Mouse (Mus musculus) MEL (cell line): Measurements from ENCODE around the gene Ints11. TPM values are rescaled to one million over a fixed set of nuclear protein-coding genes. Genes with fewer than 3 reads are reported as not detected.
A peak's percentile ranks its signal among the peaks of the same experiment; 100 is the strongest.

Experiments used
- DNase-seq: peaks from one replicate; pipeline ENCODE4 v3.0.0; 2011; ENCODE audit warnings: low read depth, low spot score
- H3K27ac ChIP-seq: 2 replicates; pipeline ENCODE4 v1.5.1; 2012; ENCODE audit warnings: low read depth, mild to moderate bottlenecking, control low read depth, low read length, moderate library complexity; ENCODE audit not compliant: control insufficient read depth
- H3K27me3 ChIP-seq, 2 experiments: fragments of 150-350 bp in 1 of 2; sonication (generic) in 1 of 2; 2 replicates each; pipeline ENCODE4 v1.6.1; 2012; ENCODE audit warnings: low read length in 2 of 2, mild to moderate bottlenecking in 2 of 2, improper control_type of control experiment in 1 of 2, moderate library complexity in 1 of 2; ENCODE audit not compliant: insufficient read depth in 2 of 2, control insufficient read depth in 1 of 2
- H3K36me3 ChIP-seq, 2 experiments: 2 replicates each; pipeline ENCODE4 v1.6.1; 2012 to 2014; ENCODE audit warnings: low read length in 2 of 2, improper control_type of control experiment in 1 of 2, inconsistent platforms in 1 of 2, mild to moderate bottlenecking in 1 of 2; ENCODE audit not compliant: insufficient read depth in 2 of 2, control insufficient read depth in 1 of 2
- H3K4me1 ChIP-seq, 2 experiments: fragments of 150-350 bp in 1 of 2; sonication (generic) in 1 of 2; 2 replicates each; pipeline ENCODE4 v1.6.1; 2012; ENCODE audit warnings: low read length in 2 of 2, improper control_type of control experiment in 1 of 2, mild to moderate bottlenecking in 1 of 2; ENCODE audit not compliant: insufficient read depth in 2 of 2, control insufficient read depth in 1 of 2
- H3K4me3 ChIP-seq, 2 experiments: fragments of 150-350 bp in 1 of 2; sonication (generic) in 1 of 2; 2 replicates each; pipeline ENCODE4 v1.5.1; 2012; ENCODE audit warnings: low read depth in 2 of 2, low read length in 2 of 2, mild to moderate bottlenecking in 2 of 2, moderate library complexity in 2 of 2, control low read depth in 1 of 2, improper control_type of control experiment in 1 of 2; ENCODE audit not compliant: control insufficient read depth in 1 of 2, insufficient read depth in 1 of 2
- H3K79me2 ChIP-seq: 2 replicates; pipeline ENCODE4 v1.6.1; 2012; ENCODE audit warnings: mild to moderate bottlenecking, low read length, moderate library complexity; ENCODE audit not compliant: control insufficient read depth, poor library complexity, insufficient read depth
- H3K9ac ChIP-seq: 2 replicates; pipeline ENCODE4 v1.6.1; 2012; ENCODE audit warnings: low read depth, mild to moderate bottlenecking, control low read depth, low read length, moderate library complexity; ENCODE audit not compliant: control insufficient read depth, poor library complexity, severe bottlenecking
- H3K9me3 ChIP-seq: fragments of 150-350 bp; sonication (generic); replicated peaks from 2 replicates; pipeline ENCODE4 v1.6.1; 2012; ENCODE audit warnings: mild to moderate bottlenecking, low read length, improper control_type of control experiment, moderate library complexity; ENCODE audit not compliant: insufficient read depth
- BHLHE40 ChIP-seq: IDR thresholded peaks from 2 replicates; pipeline ENCODE4 v1.6.1; 2012; ENCODE audit warnings: low read depth, mild to moderate bottlenecking, inconsistent platforms, low read length, improper control_type of control experiment, borderline replicate concordance
- CHD1 ChIP-seq: IDR thresholded peaks from 2 replicates; pipeline ENCODE4 v1.6.1; 2012; ENCODE audit warnings: low read depth, mild to moderate bottlenecking, inconsistent platforms, low read length, improper control_type of control experiment
- CHD2 ChIP-seq: IDR thresholded peaks from 2 replicates; pipeline ENCODE4 v1.6.1; 2011; ENCODE audit warnings: low read length, improper control_type of control experiment
- CTCF ChIP-seq, 3 experiments: IDR thresholded peaks in 2 of 3; conservative IDR thresholded peaks in 1 of 3; 2 replicates each; pipeline ENCODE4 v1.5.1; 2011 to 2012; ENCODE audit warnings: low read length in 3 of 3, low read depth in 2 of 3, mild to moderate bottlenecking in 2 of 3, improper control_type of control experiment in 1 of 3, inconsistent platforms in 1 of 3, mixed read lengths in 1 of 3, moderate library complexity in 1 of 3; ENCODE audit not compliant: control insufficient read depth in 1 of 3, insufficient read depth in 1 of 3, poor library complexity in 1 of 3, severe bottlenecking in 1 of 3
- E2F4 ChIP-seq: IDR thresholded peaks from 2 replicates; pipeline ENCODE4 v1.6.1; 2011; ENCODE audit warnings: low read depth, low read length, improper control_type of control experiment, borderline replicate concordance
- ELF1 ChIP-seq: IDR thresholded peaks from 2 replicates; pipeline ENCODE4 v1.6.1; 2014; ENCODE audit warnings: low read depth, mild to moderate bottlenecking, inconsistent platforms, low read length, improper control_type of control experiment, moderate library complexity
- EP300 ChIP-seq, 2 experiments: IDR thresholded peaks; 2 replicates each; pipeline ENCODE4 v1.6.1; 2011; ENCODE audit warnings: improper control_type of control experiment in 2 of 2, low read length in 2 of 2, low read depth in 1 of 2, mild to moderate bottlenecking in 1 of 2
- GABPA ChIP-seq: IDR thresholded peaks from 2 replicates; pipeline ENCODE4 v1.6.1; 2012; ENCODE audit warnings: low read depth, mild to moderate bottlenecking, inconsistent platforms, low read length, improper control_type of control experiment, moderate library complexity
- GATA1 ChIP-seq: IDR thresholded peaks from 2 replicates; pipeline ENCODE4 v1.6.1; 2011; ENCODE audit warnings: low read depth, low read length, improper control_type of control experiment
- HCFC1 ChIP-seq: IDR thresholded peaks from 2 replicates; pipeline ENCODE4 v1.6.1; 2012; ENCODE audit warnings: low read depth, mild to moderate bottlenecking, inconsistent platforms, low read length, improper control_type of control experiment, moderate library complexity
- JUND ChIP-seq: IDR thresholded peaks from 2 replicates; pipeline ENCODE4 v1.6.1; 2011; ENCODE audit warnings: low read depth, mild to moderate bottlenecking, improper control_type of control experiment, low read length
- KAT2A ChIP-seq: conservative IDR thresholded peaks from 2 replicates; pipeline ENCODE4 v1.6.1; 2012; ENCODE audit warnings: low read depth, low read length, improper control_type of control experiment, inconsistent platforms
- MAFK ChIP-seq: IDR thresholded peaks from 2 replicates; pipeline ENCODE4 v1.6.1; 2011; ENCODE audit warnings: low read depth, mild to moderate bottlenecking, low read length, improper control_type of control experiment, borderline replicate concordance
- MAZ ChIP-seq: IDR thresholded peaks from 2 replicates; pipeline ENCODE4 v1.6.1; 2012; ENCODE audit warnings: low read depth, mild to moderate bottlenecking, inconsistent platforms, low read length, improper control_type of control experiment
- MEF2A ChIP-seq: IDR thresholded peaks from 2 replicates; pipeline ENCODE4 v1.6.1; 2014; ENCODE audit warnings: low read depth, mild to moderate bottlenecking, inconsistent platforms, low read length, improper control_type of control experiment; ENCODE audit not compliant: poor library complexity, insufficient replicate concordance, severe bottlenecking; ENCODE audit errors: extremely low read depth
- MXI1 ChIP-seq: IDR thresholded peaks from 2 replicates; pipeline ENCODE4 v1.6.1; 2011; ENCODE audit warnings: mild to moderate bottlenecking, low read depth, low read length, improper control_type of control experiment
- MYB ChIP-seq: IDR thresholded peaks from 2 replicates; pipeline ENCODE4 v1.6.1; 2011; ENCODE audit warnings: mild to moderate bottlenecking, low read depth, low read length, improper control_type of control experiment
- MYC ChIP-seq: IDR thresholded peaks from 2 replicates; pipeline ENCODE4 v1.6.1; 2011; ENCODE audit warnings: low read depth, mild to moderate bottlenecking, low read length, improper control_type of control experiment, moderate library complexity
- NELFE ChIP-seq: IDR thresholded peaks from 2 replicates; pipeline ENCODE4 v1.6.1; 2011; ENCODE audit warnings: low read depth, low read length, improper control_type of control experiment
- POLR2A ChIP-seq, 2 experiments: IDR thresholded peaks; 2 replicates each; pipeline ENCODE4 v1.6.1; 2011 to 2012; ENCODE audit warnings: low read length in 2 of 2, mild to moderate bottlenecking in 2 of 2, control low read depth in 1 of 2, improper control_type of control experiment in 1 of 2, low read depth in 1 of 2, moderate library complexity in 1 of 2; ENCODE audit not compliant: control insufficient read depth in 1 of 2, insufficient read depth in 1 of 2, poor library complexity in 1 of 2
- POLR2AphosphoS5 ChIP-seq: IDR thresholded peaks from 2 replicates; pipeline ENCODE4 v1.6.1; 2012; ENCODE audit warnings: low read depth, borderline replicate concordance, mild to moderate bottlenecking, inconsistent platforms, low read length, moderate library complexity, mixed read lengths
- RAD21 ChIP-seq: IDR thresholded peaks from 2 replicates; pipeline ENCODE4 v1.6.1; 2011; ENCODE audit warnings: mild to moderate bottlenecking, low read depth, low read length, improper control_type of control experiment
- RCOR1 ChIP-seq: IDR thresholded peaks from 2 replicates; pipeline ENCODE4 v1.6.1; 2012; ENCODE audit warnings: low read depth, mild to moderate bottlenecking, inconsistent platforms, low read length, improper control_type of control experiment
- SIN3A ChIP-seq: IDR thresholded peaks from 2 replicates; pipeline ENCODE4 v1.6.1; 2012; ENCODE audit warnings: low read length, improper control_type of control experiment, inconsistent platforms
- SMC3 ChIP-seq: IDR thresholded peaks from 2 replicates; pipeline ENCODE4 v1.6.1; 2011; ENCODE audit warnings: low read depth, low read length, improper control_type of control experiment
- TAL1 ChIP-seq: IDR thresholded peaks from 2 replicates; pipeline ENCODE4 v1.6.1; 2012; ENCODE audit warnings: mild to moderate bottlenecking, inconsistent platforms, low read length, moderate library complexity, mixed read lengths
- TBP ChIP-seq: IDR thresholded peaks from 2 replicates; pipeline ENCODE4 v1.8.0; 2011; ENCODE audit warnings: low read depth, low read length, improper control_type of control experiment
- TCF12 ChIP-seq: IDR thresholded peaks from 2 replicates; pipeline ENCODE4 v1.6.1; 2014; ENCODE audit warnings: low read depth, mild to moderate bottlenecking, inconsistent platforms, low read length, improper control_type of control experiment, moderate library complexity
- UBTF ChIP-seq: IDR thresholded peaks from 2 replicates; pipeline ENCODE4 v1.6.1; 2012; ENCODE audit warnings: low read depth, mild to moderate bottlenecking, inconsistent platforms, low read length, improper control_type of control experiment, moderate library complexity, borderline replicate concordance; ENCODE audit not compliant: insufficient read depth
- USF1 ChIP-seq: IDR thresholded peaks from 2 replicates; pipeline ENCODE4 v1.6.1; 2014; ENCODE audit warnings: low read depth, mild to moderate bottlenecking, inconsistent platforms, low read length, improper control_type of control experiment, moderate library complexity
- USF2 ChIP-seq, 2 experiments: IDR thresholded peaks; 2 replicates each; pipeline ENCODE4 v1.6.1; 2011 to 2012; ENCODE audit warnings: improper control_type of control experiment in 2 of 2, low read length in 2 of 2, borderline replicate concordance in 1 of 2, inconsistent platforms in 1 of 2, low read depth in 1 of 2, mild to moderate bottlenecking in 1 of 2; ENCODE audit not compliant: insufficient read depth in 1 of 2
- ZC3H11A ChIP-seq: IDR thresholded peaks from 2 replicates; pipeline ENCODE4 v1.6.1; 2012; ENCODE audit warnings: low read depth, mild to moderate bottlenecking, inconsistent platforms, low read length, improper control_type of control experiment
- ZKSCAN1 ChIP-seq: IDR thresholded peaks from 2 replicates; pipeline ENCODE4 v1.6.1; 2012; ENCODE audit warnings: low read depth, mild to moderate bottlenecking, inconsistent platforms, low read length, improper control_type of control experiment, moderate library complexity
- ZMIZ1 ChIP-seq: IDR thresholded peaks from 2 replicates; pipeline ENCODE4 v1.6.1; 2012; ENCODE audit warnings: low read depth, mild to moderate bottlenecking, inconsistent platforms, low read length, improper control_type of control experiment, moderate library complexity
- ZNF384 ChIP-seq: IDR thresholded peaks from 2 replicates; pipeline ENCODE4 v1.6.1; 2012; ENCODE audit warnings: low read depth, mild to moderate bottlenecking, inconsistent platforms, low read length, improper control_type of control experiment
- polyA plus RNA-seq, 2 experiments: library from polyadenylated mRNA; stranded (reverse) in 1 of 2; unstranded in 1 of 2; fragments of >175 nt in 1 of 2; fragments of >200 nt in 1 of 2; gene quantifications; 2 replicates each; pipeline versions ENCODE4 v1.2.1 to v1.2.4; 2012; ENCODE audit warnings: low replicate concordance in 2 of 2, low read depth in 1 of 2; ENCODE audit not compliant: insufficient read length in 2 of 2, insufficient read depth in 1 of 2, missing spikeins in 1 of 2
- total RNA-seq: library from RNA; depleted of rRNA; stranded (reverse); fragments of 300-350 nt; gene quantifications from 2 replicates; pipeline ENCODE4 v1.2.3, GENCODE M21; 2012

Gene Ints11
- total and polyA plus RNA-seq, 3 experiments = 78.9 to 96.8 TPM; not detected in 1

GRCm38 (mm10) chr4:155831205-155831766, 38.1 kb upstream of the Ints11 start, which contains the start of gene Aurkaip1:
Gene Aurkaip1 (plus strand): TSS chr4:155831272.
- Histone ChIP-seq H3K36me3 (peaks cover 0 to 7% of the 10 kb centered on the region in 2 experiments; a peak in 2 of 4 replicates), H3K79me2 (peaks cover 15% of the 10 kb centered on the region), H3K27ac (peak within 1 kb of the TSS; percentile 93), H3K4me3 (peak within 1 kb of the TSS; percentile 84 to 90), H3K27me3 (no peaks in the 10 kb centered on the region), H3K4me1 (peaks cover 0 to 10% of the 10 kb centered on the region in 2 experiments; a peak in 1 of 4 replicates), H3K9ac (peak within 1 kb of the TSS; percentile 88), H3K9me3 (no peaks in the 10 kb centered on the region)
- peak; percentile 98 for DNase-seq
- TF ChIP-seq ELF1 = peak; percentile 93
- no peak for TF ChIP-seq TAL1
- no peak for TF ChIP-seq GATA1
- TF ChIP-seq SIN3A = peak; percentile 83
- TF ChIP-seq MYB = no peak
- TF ChIP-seq MXI1 = peak; percentile 82
- TF ChIP-seq UBTF = 0 out of 2 replicates have a peak, but pooled peaks have one; percentile 50
- no peak for TF ChIP-seq MAFK
- peak; percentile 82; the same call in 1 of the 2 replicates for TF ChIP-seq MAZ
- TF ChIP-seq ZKSCAN1 = no peak
- TF ChIP-seq POLR2A (IDR thresholded peaks at IDR 0.05; ENCODE audit: control insufficient read depth in 1 of 2, insufficient read depth in 1 of 2, low read depth in 1 of 2, low read length in 2 of 2, poor library complexity in 1 of 2) = peak; percentile 66 to 84
- TF ChIP-seq TBP = peak; percentile 79
- TF ChIP-seq E2F4 = 0 out of 2 replicates have a peak, but pooled peaks have one; percentile 26
- peak; percentile 88 for TF ChIP-seq NELFE
- TF ChIP-seq CHD2 = no peak
- 0 out of 2 replicates have a peak, but pooled peaks have one; percentile 15 for TF ChIP-seq USF1
- no peak for TF ChIP-seq POLR2AphosphoS5
- no peak for TF ChIP-seq MEF2A
- TF ChIP-seq CHD1 = no peak
- peak; percentile 29; the same call in 1 of the 2 replicates for TF ChIP-seq BHLHE40
- no peak for TF ChIP-seq JUND
- peak; percentile 75 for TF ChIP-seq TCF12
- TF ChIP-seq ZMIZ1 = no peak; the same call in 1 of the 2 replicates
- no peak for TF ChIP-seq USF2 (IDR thresholded peaks at IDR 0.05; ENCODE audit: borderline replicate concordance in 1 of 2, insufficient read depth in 1 of 2, low read depth in 1 of 2, low read length in 2 of 2)
- TF ChIP-seq ZNF384 = no peak
- TF ChIP-seq GABPA = no peak
- peak; percentile 51 for TF ChIP-seq SMC3
- TF ChIP-seq RAD21 = no peak; the same call in 1 of the 2 replicates
- TF ChIP-seq CTCF (IDR thresholded peaks at IDR 0.05 in 2 of 3, conservative IDR thresholded peaks at IDR 0.05 in 1 of 3; ENCODE audit: control insufficient read depth in 1 of 3, insufficient read depth in 1 of 3, low read depth in 2 of 3, low read length in 3 of 3, poor library complexity in 1 of 3, severe bottlenecking in 1 of 3) = peak; percentile 68 to 94 (median 90); a peak in 5 of 6 replicates
- TF ChIP-seq KAT2A = no peak; the same call in 1 of the 2 replicates
- TF ChIP-seq MYC = peak; percentile 85; the same call in 1 of the 2 replicates
- peak; percentile 92 for TF ChIP-seq HCFC1
- no peak for TF ChIP-seq ZC3H11A
- TF ChIP-seq RCOR1 = peak; percentile 42; the same call in 1 of the 2 replicates
- no peak for TF ChIP-seq EP300 (IDR thresholded peaks at IDR 0.05; ENCODE audit: low read depth in 1 of 2, low read length in 2 of 2)
